Mouse (Mus musculus): Measurements from ENCODE around the gene Eps8l1. TPM values are rescaled to one million over a fixed set of nuclear protein-coding genes. Genes with fewer than 3 reads are reported as not detected.

The Eps8l1 gene
- total RNA-seq, 1 experiment from 2014 or later, result 58.8 TPM

- peak; percentile 90 for ATAC-seq (ENCODE audit: extremely low read depth, insufficient number of reproducible peaks, low FRiP score, poor library complexity, severe bottlenecking)
Observed at GRCm38 (mm10) chr7:4526341-4527301, 66.1 kb downstream of the Eps8l1 start.

GRCm38 (mm10) chr7:4527302-4527689 lies 66.8 kb downstream of the Eps8l1 start:
- no peak for ATAC-seq (ENCODE audit: extremely low read depth, insufficient number of reproducible peaks, low FRiP score, poor library complexity, severe bottlenecking)

Other genes starting within 250 kb of the Eps8l1 start
- 0.35 TPM in 1 of 2 replicates, not detected in the other for gene Lilra5, start 222.9 kb upstream of the Eps8l1 start, total RNA-seq (2017)
- gene Ncr1, start 123.0 kb upstream of the Eps8l1 start, total RNA-seq (2017), result 3.6 and 9.1 TPM in 2 replicates
- gene Gp6, start 62.9 kb upstream of the Eps8l1 start, total RNA-seq (2017), result 3.3 and 4.8 TPM in 2 replicates
- gene Rdh13, start 15.0 kb upstream of the Eps8l1 start, total RNA-seq (2017), result 7.6 and 10.8 TPM in 2 replicates
- gene Ppp1r12c, start 41.0 kb downstream of the Eps8l1 start, total RNA-seq (2017), result 297 and 336 TPM in 2 replicates
- gene Tnnt1, start 55.7 kb downstream of the Eps8l1 start, total RNA-seq (2017), result not detected in 2 replicates
- 0.58 TPM in 1 of 2 replicates, not detected in the other for gene Tnni3, start 63.6 kb downstream of the Eps8l1 start, total RNA-seq (2017)
- 0.12 and 0.74 TPM in 2 replicates for gene Dnaaf3, start 71.8 kb downstream of the Eps8l1 start, total RNA-seq (2017)
- gene Syt5, start 86.9 kb downstream of the Eps8l1 start, total RNA-seq (2017), result not detected in 2 replicates
- 0.25 TPM in 1 of 2 replicates, not detected in the other for gene Ptprh, start 143.4 kb downstream of the Eps8l1 start, total RNA-seq (2017)
- gene Tmem86b, start 170.7 kb downstream of the Eps8l1 start, total RNA-seq (2017), result 44.9 and 56.3 TPM in 2 replicates
- 163 and 174 TPM in 2 replicates for gene Ppp6r1, start 198.3 kb downstream of the Eps8l1 start, total RNA-seq (2017)
- gene Hspbp1, start 224.4 kb downstream of the Eps8l1 start, total RNA-seq (2017), result 10.5 and 17.3 TPM in 2 replicates
- gene Brsk1, start 229.9 kb downstream of the Eps8l1 start, total RNA-seq (2017), result not detected in 2 replicates

Measured in neutrophil, adult 5-6 weeks (primary cell).